Mouse (Mus musculus) natural killer cell, adult 2 months (primary cell): Measurements from ENCODE around the gene Slc24a4.

ENCODE experiments used
- DNase-seq, 2 experiments: peaks; one replicate each; pipeline ENCODE4 v3.0.0; 2022; ENCODE audit warnings: low spot score in 2 of 2

Gene Slc24a4

GRCm38 (mm10) chr12:102285318-102285717 lies 156.8 kb downstream of the Slc24a4 start:
- DNase-seq = no peak

- DNase-seq = no peak
Observed at GRCm38 (mm10) chr12:102285779-102286178, 157.2 kb downstream of the Slc24a4 start.

- DNase-seq = no peak
Observed at GRCm38 (mm10) chr12:102286681-102287414, 158.3 kb downstream of the Slc24a4 start.

GRCm38 (mm10) chr12:102287904-102288602 lies 159.5 kb downstream of the Slc24a4 start:
- DNase-seq = no peak

- DNase-seq = no peak
Observed at GRCm38 (mm10) chr12:102288846-102289245, 160.3 kb downstream of the Slc24a4 start.

- no peak for DNase-seq
Observed at GRCm38 (mm10) chr12:102289568-102289967, 161.0 kb downstream of the Slc24a4 start.

GRCm38 (mm10) chr12:102290662-102291061 lies 162.1 kb downstream of the Slc24a4 start:
- no peak for DNase-seq

- no peak for DNase-seq
Observed at GRCm38 (mm10) chr12:102291686-102292085, 163.2 kb downstream of the Slc24a4 start.

- DNase-seq = no peak
Observed at GRCm38 (mm10) chr12:102292501-102293215, 164.1 kb downstream of the Slc24a4 start.

GRCm38 (mm10) chr12:102294634-102295033 lies 166.1 kb downstream of the Slc24a4 start:
- DNase-seq = no peak

GRCm38 (mm10) chr12:102295230-102295629 lies 166.7 kb downstream of the Slc24a4 start:
- DNase-seq = peak; percentile 87 to 93

GRCm38 (mm10) chr12:102295662-102296061 lies 167.1 kb downstream of the Slc24a4 start:
- DNase-seq = no peak

- no peak for DNase-seq
Observed at GRCm38 (mm10) chr12:102296361-102296760, 167.8 kb downstream of the Slc24a4 start.

GRCm38 (mm10) chr12:102296967-102297366 lies 168.4 kb downstream of the Slc24a4 start:
- no peak for DNase-seq

- DNase-seq = no peak
Observed at GRCm38 (mm10) chr12:102299209-102299608, 170.7 kb downstream of the Slc24a4 start.

GRCm38 (mm10) chr12:102301585-102301984 lies 173.1 kb downstream of the Slc24a4 start:
- DNase-seq = no peak

GRCm38 (mm10) chr12:102302322-102302721 lies 173.8 kb downstream of the Slc24a4 start:
- peak; percentile 87 to 94 for DNase-seq

GRCm38 (mm10) chr12:102302831-102303351 lies 174.4 kb downstream of the Slc24a4 start:
- no peak for DNase-seq

- no peak for DNase-seq
Observed at GRCm38 (mm10) chr12:102303867-102304266, 175.3 kb downstream of the Slc24a4 start.

GRCm38 (mm10) chr12:102305069-102305836 lies 176.7 kb downstream of the Slc24a4 start:
- no peak for DNase-seq

- no peak for DNase-seq
Observed at GRCm38 (mm10) chr12:102308001-102308456, 179.5 kb downstream of the Slc24a4 start.
